Mouse (Mus musculus): Measurements from ENCODE around the gene Cltc.

DNA sequence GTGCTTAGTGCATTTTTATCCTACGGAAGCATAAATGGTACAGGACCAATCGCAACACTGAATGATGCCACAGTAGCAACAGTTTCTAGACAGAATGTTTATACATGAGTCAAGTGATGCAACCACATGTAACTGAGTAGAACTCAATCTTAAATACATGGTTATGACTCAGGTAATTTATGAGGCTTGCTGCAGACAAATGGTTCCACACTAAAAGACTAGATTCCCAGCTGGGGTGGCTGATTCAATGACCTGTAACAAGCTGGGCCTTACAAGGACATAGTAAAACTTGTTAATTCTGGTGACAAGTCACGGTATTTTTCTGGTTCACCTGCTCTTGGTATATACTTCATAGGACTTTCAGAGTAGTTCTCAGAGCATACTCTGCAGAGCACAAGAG lies 65.9 kb downstream of the Cltc start:
- TF ChIP-seq CTCF (IDR thresholded peaks at IDR 0.05; ENCODE audit: low read depth, low read length) (no peak), POLR2A (IDR thresholded peaks at IDR 0.05; ENCODE audit: borderline replicate concordance, low read depth, low read length) (no peak)

Data from bone marrow macrophage, adult 2 months (primary cell).